Mouse (Mus musculus) cortical plate, adult 2 months (tissue): Measurements from ENCODE around the gene Rnf123.
A peak's percentile ranks its signal among the peaks of the same experiment; 100 is the strongest.

ENCODE experiments used
- CTCF ChIP-seq: fragments of 200-500 bp; IDR thresholded peaks from 2 replicates; pipeline ENCODE4 v1.5.1; 2011; ENCODE audit warnings: mild to moderate bottlenecking, control low read depth, low read length; ENCODE audit not compliant: insufficient read depth; ENCODE audit errors: extremely low read depth
- POLR2A ChIP-seq: fragments of 200-500 bp; IDR thresholded peaks from 2 replicates; pipeline ENCODE4 v1.6.1; 2011; ENCODE audit warnings: mild to moderate bottlenecking, low read length, control low read depth; ENCODE audit not compliant: insufficient read depth; ENCODE audit errors: extremely low read depth

- TF ChIP-seq CTCF (no peak), POLR2A (0 out of 2 replicates have a peak, but pooled peaks have one; percentile 12)
These were observed 46.1 kb upstream of the Rnf123 start for GRCm38 (mm10) chr9:108129042-108129948.
